Mouse (Mus musculus) heart, postnatal 10 days (tissue): ENCODE measurements at regions not wholly inside any gene's neighbourhood (a gene's known extent, or its start where the extent isn't known, plus 50 kb on each side); places are given as distances from the start of the nearest gene placed in this dataset.

Source experiments
- DNase-seq, 2 experiments: peaks; one replicate each; pipeline ENCODE4 v3.0.0; 2021
- intact Hi-C: fragments of 180-260 bp; cut with DNase I; formaldehyde crosslinking; loops from one replicate; pipeline ENCODE4 v1.15.1; 2025

DNA sequence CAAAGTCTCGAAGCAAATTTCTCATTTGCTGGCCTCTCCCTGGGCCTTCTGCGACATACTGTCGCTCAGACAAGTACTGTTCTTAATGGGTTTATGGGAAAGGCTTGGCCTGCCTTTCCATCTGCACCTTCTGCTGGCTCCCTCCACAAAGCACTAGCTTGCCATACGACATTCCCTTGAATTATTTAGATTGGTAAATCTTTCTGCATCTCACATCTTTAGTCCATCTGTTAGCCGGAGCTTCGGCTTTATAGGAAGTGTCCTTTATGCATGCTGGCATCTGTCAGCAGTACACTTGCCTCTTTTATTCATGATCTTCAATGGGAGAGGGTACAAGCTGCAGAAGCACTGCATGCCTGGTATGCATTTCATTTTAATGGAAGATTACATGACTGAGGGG lies 470.6 kb downstream of the Nuf2 start:
- intact Hi-C loops, result no loop called here
- no peak for DNase-seq

DNA sequence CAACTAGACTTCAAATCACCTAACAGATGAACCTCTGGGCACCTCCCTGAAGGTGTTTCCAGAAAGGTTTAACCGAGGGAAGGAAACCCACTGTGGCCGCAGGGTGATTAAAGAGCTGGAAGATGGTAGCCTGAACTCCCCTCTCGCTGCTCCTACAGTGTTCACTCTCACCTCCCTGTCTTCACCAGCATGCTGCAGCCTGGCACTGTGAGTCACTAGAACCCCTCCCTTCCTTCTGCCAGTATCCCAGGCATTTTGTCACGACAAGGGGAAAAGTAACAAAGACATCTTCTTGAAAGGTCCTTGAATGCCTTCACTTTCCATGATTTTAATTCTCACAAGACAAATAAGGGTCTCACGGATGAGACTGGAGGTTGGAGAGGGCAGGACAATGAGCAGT lies 471.1 kb downstream of the Nuf2 start:
- intact Hi-C loops, result no loop called here
- DNase-seq, result no peak

DNA sequence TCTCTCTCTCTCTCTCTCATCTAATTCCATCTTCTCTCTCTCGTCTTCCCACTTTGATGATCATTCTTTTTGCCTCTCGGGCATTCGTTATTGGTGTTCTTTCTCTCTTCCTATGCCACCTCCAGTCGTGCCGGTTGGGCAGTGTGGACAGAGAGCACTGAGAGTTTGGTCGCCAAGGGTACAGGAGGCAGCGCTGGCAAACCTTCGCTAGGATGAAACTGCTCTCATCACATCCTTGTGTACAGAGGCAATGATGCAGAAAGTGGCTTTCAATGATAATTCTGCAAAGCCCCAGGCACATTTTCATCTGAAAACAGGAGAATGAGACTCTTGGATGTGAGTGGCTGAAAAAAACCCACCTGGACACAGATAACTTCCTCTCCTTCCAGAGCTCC lies 479.4 kb downstream of the Nuf2 start:
- DNase-seq, result no peak
- intact Hi-C loops, result no loop called here

DNA sequence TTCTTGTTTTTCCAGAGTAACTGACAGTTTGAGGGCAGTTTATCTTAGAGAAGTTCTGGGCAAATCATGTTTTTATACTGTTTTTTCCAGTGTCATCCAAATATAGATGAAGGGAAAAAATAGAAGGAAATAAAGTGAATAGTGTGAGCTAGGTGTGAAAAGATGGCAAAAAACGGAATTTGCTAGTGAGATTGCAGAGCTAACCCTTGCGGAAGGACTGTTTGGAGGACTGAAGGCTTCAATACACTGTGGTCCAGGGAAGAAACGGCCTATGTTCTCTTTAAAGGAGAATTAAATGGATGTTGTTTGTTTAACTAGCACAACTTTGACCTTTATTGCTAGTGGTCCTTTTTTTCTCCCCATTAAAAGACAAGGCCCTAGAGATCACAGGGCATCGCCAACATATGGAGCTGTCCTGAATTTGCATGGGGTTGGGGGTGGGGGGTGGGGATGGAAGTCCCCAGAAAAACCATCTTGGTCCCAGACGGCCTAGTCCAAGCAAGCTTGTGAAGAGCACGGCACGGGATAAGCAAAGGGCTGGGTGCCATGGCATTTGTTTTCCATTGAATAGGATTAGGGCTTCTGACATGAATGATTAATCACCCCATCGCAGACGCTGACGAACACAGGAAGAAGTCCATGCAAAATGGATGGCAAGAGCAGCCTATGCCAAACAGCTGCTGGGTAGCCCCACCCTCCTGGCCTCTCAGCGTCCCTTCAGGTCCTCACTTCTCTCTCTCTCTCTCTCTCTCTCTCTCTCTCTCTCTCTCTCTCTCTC lies 480.0 kb downstream of the Nuf2 start:
- DNase-seq, result no peak

DNA sequence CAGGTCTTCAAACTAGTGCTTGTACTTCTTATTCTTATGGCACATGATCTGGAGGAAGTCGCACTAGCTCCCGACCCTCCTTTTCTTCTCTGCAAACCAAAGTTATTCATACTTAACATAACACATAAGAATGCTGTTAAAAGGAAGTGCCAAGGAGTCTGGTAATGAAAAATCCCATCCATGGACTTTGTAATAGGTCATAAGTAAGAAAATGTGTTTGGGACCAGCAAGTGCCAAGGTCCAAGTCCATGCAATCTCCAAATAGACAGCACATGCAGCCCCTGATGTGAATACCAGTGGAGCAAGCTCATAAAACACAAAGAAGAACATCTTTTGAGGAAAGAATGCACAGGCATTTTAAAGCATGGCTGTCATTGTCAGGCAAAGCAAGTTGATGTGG lies 481.4 kb downstream of the Nuf2 start:
- intact Hi-C loops, result no loop called here
- DNase-seq, result no peak

More for the DNA sequence above, 480.0 kb downstream of the Nuf2 start:
- intact Hi-C loops, result no loop called here

DNA sequence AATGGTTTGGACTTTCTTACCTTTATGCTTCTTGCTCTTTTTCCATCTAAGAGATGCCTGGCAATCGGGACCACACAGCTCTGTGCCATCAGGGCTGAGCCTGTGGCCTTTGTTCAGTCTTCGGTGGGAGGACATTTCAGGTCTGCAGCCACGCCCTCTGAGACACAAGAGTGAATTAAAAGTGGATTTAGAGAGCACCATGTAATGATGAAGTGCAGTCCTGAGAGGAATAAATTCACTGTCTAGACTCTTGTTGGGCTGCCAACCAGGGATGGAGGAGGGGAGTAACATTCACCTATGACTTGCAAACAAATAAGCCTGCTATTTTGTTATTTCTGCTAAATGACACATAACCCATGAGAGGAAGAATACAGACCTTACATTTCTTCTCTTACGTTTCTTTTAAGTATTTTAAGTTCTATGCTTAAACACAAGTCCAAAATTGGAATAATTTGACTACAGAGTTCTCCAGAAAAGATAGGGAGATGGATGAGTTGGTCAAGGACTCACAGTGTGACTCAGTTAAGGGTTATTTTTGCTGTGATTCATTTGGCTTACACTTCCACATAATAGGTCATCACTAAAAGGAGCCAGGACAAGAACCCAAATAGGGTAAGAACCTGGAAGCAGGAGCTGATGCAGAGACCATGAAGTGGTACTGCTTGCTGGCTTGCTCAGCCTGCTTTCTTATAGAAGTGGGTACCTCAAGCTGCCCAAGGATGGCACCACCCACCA lies 484.3 kb downstream of the Nuf2 start:
- DNase-seq, result no peak
- intact Hi-C loops, result no loop called here

DNA sequence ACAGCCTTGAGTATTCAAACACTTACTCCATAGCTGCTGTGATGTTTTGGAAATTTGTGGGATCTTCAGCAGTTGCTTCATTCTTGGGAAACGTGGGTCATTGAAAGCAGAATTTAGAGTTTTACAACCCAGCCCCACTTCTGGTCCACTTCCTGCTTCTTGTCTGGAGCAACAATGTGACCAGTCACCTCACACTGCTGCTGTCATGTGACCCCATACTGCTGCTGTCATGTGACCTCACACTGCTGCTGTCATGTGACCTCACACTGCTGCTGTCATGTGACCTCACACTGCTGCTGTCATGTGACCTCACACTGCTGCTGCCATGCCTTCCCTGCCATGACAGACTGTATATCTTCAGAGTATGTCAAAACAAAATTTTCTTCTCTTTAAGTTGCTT lies 497.7 kb downstream of the Nuf2 start:
- DNase-seq, result no peak
- intact Hi-C loops, result no loop called here

DNA sequence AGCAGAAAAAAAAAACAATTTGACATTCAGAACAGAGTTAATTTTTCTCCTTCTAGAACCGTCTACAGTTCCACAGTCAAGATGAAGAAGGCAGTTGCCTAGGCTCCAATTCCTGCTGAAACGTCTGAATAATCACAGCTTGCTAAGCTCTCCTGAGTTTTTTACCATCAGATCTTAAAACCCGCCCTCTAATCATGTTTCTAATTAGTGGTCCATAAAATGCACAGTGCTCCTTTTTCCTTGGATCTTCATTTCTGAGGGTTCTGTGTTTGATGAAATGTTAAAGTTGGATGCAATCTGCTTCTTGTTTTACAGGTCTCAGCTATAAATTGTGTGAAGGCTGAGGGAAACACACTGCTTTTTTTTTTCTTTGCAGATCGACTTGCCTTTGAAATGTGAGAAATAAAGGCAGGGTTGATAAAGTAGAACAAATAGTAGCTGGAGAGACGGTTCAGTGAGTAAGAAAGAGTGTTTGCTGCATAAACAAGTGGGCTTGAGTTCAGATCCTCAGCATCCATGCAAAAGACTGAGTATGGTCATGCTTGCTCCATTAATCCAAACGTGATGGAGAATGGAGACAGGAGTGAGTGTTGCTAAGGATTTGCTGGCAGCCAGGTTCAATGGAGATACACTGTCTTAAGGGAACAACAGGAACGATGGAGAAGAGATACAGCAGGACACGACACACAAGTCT lies 499.3 kb downstream of the Nuf2 start:
- intact Hi-C loops, result no loop called here
- DNase-seq, result no peak

DNA sequence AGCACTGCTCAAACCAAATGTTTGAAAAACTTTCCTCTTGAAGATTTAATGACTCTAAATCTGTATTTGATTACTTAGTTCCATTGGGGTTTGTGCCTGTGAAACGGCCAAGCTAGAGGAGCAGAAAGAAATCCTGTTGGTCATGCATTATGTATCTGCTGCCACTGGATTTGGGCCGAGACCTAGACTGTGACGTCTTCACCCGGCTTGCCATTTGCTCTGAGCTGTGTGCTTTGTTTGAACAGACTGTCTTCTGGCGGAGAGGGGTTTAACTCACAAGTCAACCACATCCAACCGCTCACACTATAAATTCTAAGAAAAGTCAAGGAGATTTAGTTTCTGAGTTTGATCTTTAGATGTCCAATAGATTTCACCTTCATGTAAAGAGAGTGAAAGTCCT lies 503.6 kb downstream of the Nuf2 start:
- DNase-seq, result peak in 1 of 2 experiments; percentile 18

DNA sequence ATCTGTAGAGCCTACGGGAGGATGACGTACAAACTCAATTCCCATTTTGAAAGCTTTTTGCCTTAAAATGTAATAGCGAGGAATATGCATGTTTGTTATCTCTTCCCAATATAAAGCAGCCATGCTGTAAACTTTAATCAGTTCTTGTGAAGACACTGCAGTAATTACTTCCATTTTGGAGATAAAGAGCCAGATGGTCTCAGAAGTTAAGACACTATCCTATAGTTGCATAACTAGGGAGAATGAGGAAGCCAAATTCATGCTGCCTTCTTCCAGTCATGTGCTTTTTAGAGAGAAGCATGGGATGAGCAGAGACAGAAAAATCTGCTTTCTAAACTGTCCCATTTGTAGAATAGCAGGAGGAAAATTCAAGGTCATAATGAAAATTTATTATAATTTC lies 504.0 kb downstream of the Nuf2 start:
- no peak for DNase-seq
- intact Hi-C loops, result no loop called here

More for the DNA sequence above, 503.6 kb downstream of the Nuf2 start:
- intact Hi-C loops, result no loop called here

DNA sequence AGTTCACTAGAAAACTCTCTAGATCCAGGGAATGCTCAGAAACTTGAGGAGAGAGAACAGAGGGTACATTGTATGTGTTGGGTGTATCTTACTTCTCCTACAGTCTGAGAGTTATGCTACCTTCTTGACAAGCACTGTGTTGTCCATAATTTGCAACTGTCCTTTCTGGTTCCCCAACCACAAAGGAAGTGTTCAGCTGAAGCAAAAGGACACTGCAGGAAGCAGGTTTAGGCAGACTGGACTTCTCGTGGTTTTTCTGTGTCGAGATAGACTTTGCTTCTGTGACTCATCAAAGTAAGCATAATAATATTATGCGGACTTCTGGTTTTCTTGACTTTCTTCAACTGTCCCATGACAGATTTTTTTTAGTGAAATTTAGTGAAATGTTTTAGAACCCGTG lies 506.7 kb downstream of the Nuf2 start:
- no peak for DNase-seq
- intact Hi-C loops, result no loop called here

DNA sequence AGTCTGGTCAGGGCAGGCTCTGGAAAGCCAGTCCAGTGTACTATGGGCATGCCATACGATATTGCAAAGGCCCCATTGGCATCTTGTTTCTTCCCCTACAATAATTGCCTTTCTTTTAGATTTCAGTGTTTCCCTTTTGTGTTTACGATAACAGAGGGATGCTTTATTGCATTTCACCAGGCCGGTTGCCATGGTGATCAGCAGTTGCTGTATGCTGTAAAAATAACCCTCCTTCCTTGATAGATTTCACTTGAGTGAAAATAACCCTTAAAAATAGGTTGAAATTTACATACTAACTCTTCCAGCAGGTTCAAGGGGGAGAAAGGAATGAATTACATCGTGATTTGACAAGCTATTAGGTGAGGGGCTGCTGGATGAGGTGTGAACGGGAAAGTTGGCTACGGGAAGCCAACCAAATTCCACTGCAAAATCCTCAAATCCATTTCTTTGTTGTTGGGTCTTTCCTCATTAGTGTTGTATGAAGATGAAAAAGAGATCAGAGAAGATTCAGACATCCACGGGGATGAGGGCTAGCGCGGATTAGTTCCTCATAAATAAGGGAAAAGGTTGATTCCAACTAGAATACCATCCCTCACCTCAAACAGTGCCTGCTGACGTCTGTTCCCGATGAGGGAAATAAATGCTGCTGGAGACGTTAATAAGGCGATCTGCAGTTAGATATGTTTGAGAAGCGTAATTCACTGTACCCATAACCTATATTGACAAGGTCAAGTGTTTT lies 539.6 kb downstream of the Nuf2 start:
- no peak for DNase-seq
- intact Hi-C loops, result no loop called here

DNA sequence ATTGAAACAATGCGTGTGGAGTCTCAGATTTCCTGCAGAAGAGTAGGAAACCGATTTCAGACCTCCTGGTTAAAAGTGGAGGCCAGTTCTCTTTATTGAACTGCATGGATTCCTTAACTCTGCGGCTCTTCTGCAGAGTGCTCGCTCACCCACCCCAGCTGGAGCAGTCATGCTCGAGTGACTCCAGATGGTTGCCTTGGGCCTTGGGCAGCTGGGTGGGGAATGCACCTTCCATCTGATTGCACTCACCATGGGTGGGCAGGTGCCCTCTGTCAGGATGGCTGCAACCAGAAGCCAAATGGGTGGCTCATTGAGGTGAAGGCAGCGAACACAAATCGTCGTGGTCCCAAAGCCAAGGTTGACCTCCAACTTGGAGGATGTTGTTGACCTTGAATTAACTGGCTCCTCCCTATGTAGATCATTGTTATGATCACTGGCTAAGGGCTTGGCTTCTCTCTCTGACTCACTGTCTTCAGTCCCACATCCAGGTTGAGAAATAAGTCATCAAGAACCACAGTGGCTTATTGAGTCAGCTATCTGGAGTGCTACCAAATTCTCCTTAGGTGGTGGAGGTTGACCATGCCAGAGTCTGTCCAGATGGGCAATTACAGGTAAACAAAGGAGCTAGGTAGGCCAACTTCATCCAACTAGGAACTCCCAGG lies 543.1 kb upstream of the Pbx1 start:
- intact Hi-C loops, result no loop called here

DNA sequence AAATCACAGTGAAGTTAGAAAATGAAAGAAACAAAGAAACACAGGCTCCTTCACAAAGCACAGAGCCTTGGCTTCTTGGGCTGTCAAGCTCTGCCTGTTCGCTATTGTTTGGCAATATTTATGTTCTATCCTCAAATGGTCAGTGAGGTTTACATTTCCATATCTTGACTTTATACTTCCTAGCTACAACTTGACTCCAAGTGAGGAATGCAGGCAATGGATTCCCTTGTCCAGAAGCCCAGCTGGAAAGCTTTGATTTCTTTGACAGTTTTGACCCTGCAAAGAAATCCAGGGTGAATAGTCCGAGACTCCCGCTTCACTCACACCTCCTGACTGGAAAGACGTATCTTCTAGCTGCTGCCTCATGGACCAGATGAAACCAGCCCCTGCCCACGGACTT lies 537.3 kb upstream of the Pbx1 start:
- intact Hi-C loops, result no loop called here
- DNase-seq, result peak; percentile 4 to 7

More for the DNA sequence above, 543.1 kb upstream of the Pbx1 start:
- no peak for DNase-seq

DNA sequence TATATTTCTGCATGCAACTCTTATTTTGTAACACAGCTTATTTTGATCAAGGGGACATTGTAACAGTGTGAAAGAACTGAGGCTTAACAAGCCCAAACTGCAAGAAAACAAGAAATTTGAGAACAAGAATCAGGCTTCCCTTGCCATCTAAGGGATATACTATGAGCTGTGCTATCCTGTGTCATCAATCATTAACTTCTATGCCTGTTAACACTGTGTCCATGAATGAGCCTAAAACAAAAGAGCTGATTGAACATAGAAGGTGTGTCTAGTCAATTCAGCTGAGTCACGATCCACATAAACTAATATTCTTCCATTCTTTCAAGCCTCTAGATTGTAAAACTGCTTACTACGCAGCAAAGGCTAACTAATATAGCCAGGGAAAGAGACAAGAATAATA lies 535.3 kb upstream of the Pbx1 start:
- DNase-seq, result no peak
- intact Hi-C loops, result no loop called here

DNA sequence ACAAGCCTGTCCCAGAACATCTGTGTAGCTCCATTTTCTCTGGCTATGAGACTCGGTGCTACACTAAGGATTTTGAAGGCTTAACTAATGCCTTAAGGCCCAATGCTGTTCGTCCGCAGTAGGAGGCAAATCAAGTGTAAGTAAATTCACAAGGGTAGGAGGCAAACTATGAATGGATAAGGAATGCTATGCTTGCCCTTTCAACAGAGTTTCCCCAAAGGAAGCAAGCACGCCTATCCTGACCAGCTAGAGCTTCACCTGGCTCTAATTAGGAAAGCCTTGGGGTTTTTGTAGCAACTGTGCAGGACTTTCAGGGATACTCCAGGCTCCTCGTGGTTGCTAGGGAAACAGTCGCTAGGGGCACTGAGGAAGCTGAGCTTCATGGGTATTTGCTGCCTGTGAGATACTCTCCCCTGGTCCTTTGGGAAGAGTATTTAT lies 532.4 kb upstream of the Pbx1 start:
- intact Hi-C loops, result no loop called here
- no peak for DNase-seq

DNA sequence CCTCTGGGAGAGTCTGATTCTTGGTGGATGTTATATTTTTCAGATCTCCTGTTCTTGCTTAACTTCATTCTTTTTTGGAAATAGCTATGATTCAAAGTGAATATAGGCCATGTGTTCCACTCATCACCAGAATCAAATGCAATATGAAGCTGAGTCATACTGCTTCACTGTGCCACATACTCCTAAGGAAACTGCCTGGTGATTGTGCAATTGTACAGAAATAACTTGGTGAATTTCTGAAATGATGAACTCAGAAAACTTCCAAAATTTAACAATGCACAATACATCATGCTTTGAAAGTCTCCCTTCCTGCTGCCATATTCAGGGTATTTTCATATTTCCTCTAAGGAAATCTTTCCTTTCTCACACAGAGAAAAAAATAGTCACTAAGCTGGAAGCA lies 518.9 kb upstream of the Pbx1 start:
- no peak for DNase-seq
- intact Hi-C loops, result no loop called here

DNA sequence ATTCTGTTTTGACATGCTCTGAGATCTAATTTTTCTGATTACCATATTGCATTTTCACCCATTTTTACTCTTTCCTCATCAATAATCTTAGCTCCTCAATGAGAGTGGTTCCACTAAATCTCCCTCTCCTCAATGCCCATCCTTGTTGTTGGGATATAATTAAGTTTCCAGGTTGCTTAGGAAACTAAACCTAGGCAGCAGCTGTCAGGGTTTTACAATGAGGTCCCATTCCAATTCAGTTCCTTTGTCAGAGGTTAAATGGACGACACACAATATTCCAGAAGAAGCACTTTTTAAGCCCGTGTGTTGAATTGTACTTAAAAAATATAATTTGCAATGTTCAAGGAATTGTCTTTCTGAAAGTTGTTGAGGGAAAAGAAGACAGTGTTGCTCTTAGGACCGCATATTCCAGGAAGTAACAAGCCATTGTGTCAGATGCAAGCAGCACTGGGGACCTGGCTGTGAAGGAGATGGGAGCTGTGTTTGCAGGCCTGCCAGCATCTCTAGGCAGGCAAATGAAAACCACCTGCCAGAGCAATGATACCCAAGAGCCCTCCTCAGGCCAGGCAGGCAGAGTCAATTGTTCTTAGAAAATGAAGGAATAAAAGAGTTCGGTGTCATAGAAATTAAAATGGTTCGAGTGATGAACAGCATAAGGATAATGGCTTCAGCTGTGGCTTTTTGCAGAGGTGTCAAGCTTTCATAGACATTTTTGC lies 492.2 kb upstream of the Pbx1 start:
- DNase-seq, result no peak
- intact Hi-C loops, result no loop called here

DNA sequence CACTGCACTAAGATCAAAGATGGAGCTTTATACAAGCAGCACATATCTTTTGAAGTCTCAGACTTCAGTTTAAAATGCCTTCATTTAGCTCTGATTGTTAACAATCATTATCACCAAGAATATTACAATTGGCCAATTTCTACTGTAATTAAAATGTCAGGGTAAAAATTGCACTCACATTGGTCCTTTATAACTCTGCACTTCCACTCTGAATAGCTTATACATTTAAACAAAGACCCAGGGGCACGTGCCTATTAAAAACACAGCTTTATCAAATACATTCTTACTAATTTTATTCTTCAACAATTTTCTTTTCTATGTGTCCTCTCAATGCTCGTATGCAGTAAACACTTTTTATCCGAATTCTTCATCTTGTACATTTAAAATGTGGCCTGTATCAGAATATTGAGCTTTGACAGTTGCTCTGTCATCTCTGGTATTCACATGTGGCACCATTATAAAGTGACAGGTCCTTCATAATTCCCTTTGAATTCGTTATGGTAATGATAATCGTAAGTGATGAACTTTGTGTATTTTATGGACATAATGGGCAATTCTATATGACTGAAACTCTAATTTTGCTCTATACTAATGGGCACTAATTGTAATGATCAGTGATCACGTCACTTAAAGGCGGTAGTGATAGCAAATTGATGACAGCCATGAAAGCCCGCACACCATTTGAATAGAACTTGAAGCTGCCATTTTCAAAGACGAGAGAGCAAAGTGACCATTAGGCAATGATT lies 486.4 kb upstream of the Pbx1 start:
- intact Hi-C loops, result loop anchor here (10.0 kb wide), 1 partner anchor 544 kb away; no protein-coding TSS in a partner anchor
- DNase-seq, result no peak
